Mouse (Mus musculus) small intestine, adult 2 months (tissue): ENCODE data around the gene Sacm1l. TPM values are rescaled to one million over a fixed set of nuclear protein-coding genes. Genes with fewer than 3 reads are reported as not detected.

Experiments used
- H3K27ac ChIP-seq: fragments of 200-500 bp; 2 replicates; pipeline ENCODE4 v1.5.1; 2012; ENCODE audit warnings: low read depth, low read length, control low read depth, inconsistent platforms; ENCODE audit not compliant: insufficient read depth
- H3K27me3 ChIP-seq: fragments of 200-500 bp; 2 replicates; pipeline ENCODE4 v1.6.1; 2012; ENCODE audit warnings: mild to moderate bottlenecking, moderate library complexity, low read length, inconsistent platforms; ENCODE audit not compliant: control insufficient read depth, insufficient read depth
- H3K36me3 ChIP-seq: fragments of 200-500 bp; 2 replicates; pipeline ENCODE4 v1.6.1; 2012; ENCODE audit warnings: mild to moderate bottlenecking, low read length, control low read depth, inconsistent platforms; ENCODE audit not compliant: control insufficient read depth, insufficient read depth
- H3K4me1 ChIP-seq: fragments of 200-500 bp; 2 replicates; pipeline ENCODE4 v1.6.1; 2012; ENCODE audit warnings: low read length, inconsistent platforms, mixed read lengths; ENCODE audit not compliant: control insufficient read depth, insufficient read depth, insufficient read length
- H3K4me3 ChIP-seq: fragments of 200-500 bp; 2 replicates; pipeline ENCODE4 v1.5.1; 2012; ENCODE audit warnings: low read depth, mild to moderate bottlenecking, control low read depth, inconsistent platforms, low read length, moderate library complexity
- CTCF ChIP-seq: fragments of 200-500 bp; IDR thresholded peaks from 2 replicates; pipeline ENCODE4 v1.5.1; 2012; ENCODE audit warnings: low read depth, mild to moderate bottlenecking, control low read depth, inconsistent platforms, low read length, moderate library complexity, mixed read lengths; ENCODE audit not compliant: insufficient replicate concordance, insufficient read length; ENCODE audit errors: extremely low read depth
- POLR2A ChIP-seq: fragments of 200-500 bp; IDR thresholded peaks from 2 replicates; pipeline ENCODE4 v1.6.1; 2012; ENCODE audit warnings: low read depth, mild to moderate bottlenecking, control low read depth, inconsistent platforms, low read length, moderate library complexity
- WGBS: fragments of 180-500 bp; shearing (Covaris S2); methylation state at CpG from one replicate; pipeline ENCODE4 v1.1.7; 2018; 5-methylcytosine and 5-hydroxymethylcytosine counted together
- polyA plus RNA-seq: library from polyadenylated mRNA; depleted of rRNA; stranded (reverse); fragments of >200 nt; gene quantifications from 2 replicates; pipeline ENCODE4 v1.2.3, GENCODE M21; 2012

Gene Sacm1l
- polyA plus RNA-seq, 1 experiment = 3.2 TPM

DNA sequence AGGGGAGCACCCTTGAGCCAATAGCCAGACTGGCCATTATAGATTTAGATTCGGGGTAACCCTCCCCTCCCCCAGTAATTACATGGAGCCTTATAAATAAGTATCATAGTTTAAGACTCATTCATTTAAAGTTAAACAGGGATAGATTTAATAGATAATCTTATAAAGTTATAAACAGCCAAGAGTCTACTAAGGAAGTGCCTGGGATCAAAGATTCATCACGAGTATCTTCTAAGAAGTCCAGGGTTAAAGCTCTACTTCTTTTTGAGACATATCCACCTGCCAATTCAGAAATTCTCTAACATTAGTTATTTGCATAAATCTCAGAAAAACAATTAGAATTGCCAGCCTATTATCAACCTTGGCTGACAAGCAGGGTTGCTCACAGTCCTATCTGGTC, 95.2 kb downstream of the Sacm1l start:
- Histone ChIP-seq H3K4me3 (no peak overlapping the region), H3K27me3 (no peaks in the 10 kb centered on the region; the same call in 1 of the 2 replicates), H3K27ac (no peak overlapping the region), H3K36me3 (no peaks in the 10 kb centered on the region), H3K4me1 (peaks cover 12% of the 10 kb centered on the region; the same call in 1 of the 2 replicates)
- 47% methylated on average over 2 of the region's 2 CpGs for WGBS
- no peak for TF ChIP-seq CTCF
- no peak for TF ChIP-seq POLR2A

DNA sequence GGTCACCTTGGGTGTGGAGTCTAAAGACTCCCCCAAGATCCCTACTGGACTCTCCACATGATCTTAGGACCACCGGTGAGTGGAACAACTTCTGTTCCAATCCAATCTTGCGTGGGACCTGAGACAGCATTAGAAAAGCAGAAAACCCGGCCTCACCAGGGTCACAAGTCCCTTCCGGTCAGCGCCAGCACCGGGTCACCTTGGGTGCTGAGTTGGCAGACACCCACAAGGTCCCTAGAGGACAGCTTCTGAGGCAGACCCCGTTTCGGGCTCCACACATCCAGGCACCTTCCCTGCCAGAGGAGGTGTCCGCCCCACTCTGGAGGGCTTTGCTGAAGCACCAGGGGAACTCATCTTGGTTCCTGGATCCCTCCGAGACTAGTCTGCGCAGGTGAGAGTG, 96.3 kb downstream of the Sacm1l start:
- H3K27me3 ChIP-seq = no peaks in the 10 kb centered on the region; the same call in 1 of the 2 replicates
- H3K4me1 ChIP-seq = peaks cover 10% of the 10 kb centered on the region; the same call in 1 of the 2 replicates
- no peak for TF ChIP-seq CTCF
- no peak for TF ChIP-seq POLR2A
- 94% methylated on average over 11 of the region's 11 CpGs for WGBS
- H3K27ac ChIP-seq = no peak overlapping the region
- H3K4me3 ChIP-seq = no peak overlapping the region
- no peaks in the 10 kb centered on the region for H3K36me3 ChIP-seq

DNA sequence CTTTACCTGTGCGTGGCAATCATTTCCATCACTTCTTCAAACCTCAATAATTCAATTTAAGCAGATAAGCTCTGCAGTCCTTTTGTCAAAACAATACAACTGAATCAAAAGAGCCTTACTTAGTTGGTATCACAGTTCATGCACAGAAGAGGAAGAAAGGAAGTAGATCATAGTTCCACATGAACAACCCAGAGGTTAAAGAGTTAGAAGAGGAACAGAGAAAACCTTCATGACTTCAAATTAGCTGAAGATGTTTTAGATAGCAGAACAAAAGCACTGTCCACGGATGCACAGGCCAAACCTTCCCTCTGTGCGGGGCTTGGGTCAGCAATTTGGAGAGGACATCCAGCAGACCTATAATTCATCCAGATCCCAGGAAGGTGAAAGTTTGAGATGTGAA, 102.1 kb downstream of the Sacm1l start:
- Histone ChIP-seq H3K27ac (no peak overlapping the region), H3K4me1 (peaks cover 4% of the 10 kb centered on the region; the same call in 1 of the 2 replicates), H3K4me3 (no peak overlapping the region), H3K36me3 (peaks cover 8% of the 10 kb centered on the region), H3K27me3 (no peaks in the 10 kb centered on the region)
- TF ChIP-seq POLR2A (no peak), CTCF (no peak)
- 79% methylated on average over 3 of the region's 3 CpGs for WGBS

DNA sequence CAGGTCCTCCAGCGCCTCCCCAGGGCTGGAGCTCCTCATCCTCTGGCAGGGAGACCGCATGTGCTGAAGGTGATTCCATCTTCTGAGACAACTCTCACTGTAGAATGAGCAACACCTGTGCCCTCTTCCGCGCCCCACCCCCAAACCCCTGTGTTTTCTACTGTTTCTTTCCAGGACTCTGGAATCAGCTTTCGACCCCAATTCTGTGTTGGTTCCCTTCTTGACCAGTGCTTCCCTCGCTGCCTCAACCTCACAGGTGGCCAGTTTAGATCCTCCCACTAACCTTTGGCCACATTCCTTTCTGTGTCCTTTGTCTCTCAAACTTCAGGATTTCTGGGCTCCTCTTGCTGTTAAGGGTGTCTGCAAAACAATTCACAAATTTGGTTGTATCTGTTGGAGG, 102.7 kb downstream of the Sacm1l start, which contains the start of gene Slc6a20b:
Slc6a20b (minus strand) TSS at position 285 of the 400 bp plus-strand sequence.
- no peak within 1 kb of the TSS for H3K4me3 ChIP-seq
- WGBS = 78% methylated on average over 6 of the region's 6 CpGs
- H3K27me3 ChIP-seq = no peaks in the 10 kb centered on the region
- TF ChIP-seq CTCF = no peak
- TF ChIP-seq POLR2A = no peak
- H3K4me1 ChIP-seq = peaks cover 4% of the 10 kb centered on the region; the same call in 1 of the 2 replicates
- H3K27ac ChIP-seq = no peak within 1 kb of the TSS
- H3K36me3 ChIP-seq = peaks cover 13% of the 10 kb centered on the region

DNA sequence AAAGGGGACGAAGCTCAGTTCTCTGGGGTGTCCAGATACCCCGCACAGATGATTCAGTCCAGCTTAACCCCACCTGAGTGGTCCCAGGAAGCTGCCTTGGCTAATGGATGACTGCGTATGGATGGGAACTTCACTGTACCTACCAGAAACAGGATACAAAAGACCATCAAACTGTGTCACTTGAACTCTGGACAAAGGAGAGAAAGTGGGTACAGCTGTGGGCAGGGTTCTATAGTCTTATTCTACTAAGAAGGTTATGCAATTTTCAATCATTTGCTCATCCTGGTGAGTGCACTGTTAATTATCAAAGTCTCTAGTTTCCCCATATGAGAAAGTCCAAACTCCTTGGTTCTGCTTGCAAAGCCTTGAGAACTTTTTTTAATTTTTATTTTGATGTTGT, 103.4 kb downstream of the Sacm1l start:
- TF ChIP-seq CTCF = no peak
- no peak for TF ChIP-seq POLR2A
- Histone ChIP-seq H3K4me3 (no peak overlapping the region), H3K4me1 (peaks cover 4% of the 10 kb centered on the region; the same call in 1 of the 2 replicates), H3K27me3 (no peaks in the 10 kb centered on the region), H3K27ac (no peak overlapping the region), H3K36me3 (peaks cover 13% of the 10 kb centered on the region)
- WGBS = 86% methylated on average over 3 of the region's 3 CpGs

DNA sequence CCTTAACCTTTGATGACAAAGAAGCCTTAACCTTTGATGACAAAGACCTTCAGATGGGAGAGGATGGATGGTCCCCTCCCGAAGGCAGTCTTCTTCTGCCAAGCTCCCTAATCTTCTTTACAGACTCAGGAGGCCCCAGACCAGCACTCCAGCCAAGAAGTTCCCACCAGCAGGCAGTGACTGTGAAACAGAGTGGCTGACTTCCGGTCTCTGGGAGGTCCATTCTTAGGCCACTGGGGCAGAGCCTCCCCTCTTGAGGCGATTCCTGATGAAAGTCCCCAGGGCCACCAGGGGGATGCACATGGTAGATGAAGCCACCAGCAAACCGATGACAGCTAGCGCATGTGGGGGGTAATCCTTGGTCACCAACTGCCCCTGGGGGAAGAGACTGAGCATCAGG, 107.2 kb downstream of the Sacm1l start:
- no peak for TF ChIP-seq POLR2A
- H3K36me3 ChIP-seq = peaks cover 28% of the 10 kb centered on the region
- peaks cover 26% of the 10 kb centered on the region; the same call in 1 of the 2 replicates for H3K4me1 ChIP-seq
- no peak overlapping the region for H3K27ac ChIP-seq
- WGBS = 81% methylated on average over 5 of the region's 5 CpGs
- no peaks in the 10 kb centered on the region for H3K27me3 ChIP-seq
- no peak overlapping the region for H3K4me3 ChIP-seq

DNA sequence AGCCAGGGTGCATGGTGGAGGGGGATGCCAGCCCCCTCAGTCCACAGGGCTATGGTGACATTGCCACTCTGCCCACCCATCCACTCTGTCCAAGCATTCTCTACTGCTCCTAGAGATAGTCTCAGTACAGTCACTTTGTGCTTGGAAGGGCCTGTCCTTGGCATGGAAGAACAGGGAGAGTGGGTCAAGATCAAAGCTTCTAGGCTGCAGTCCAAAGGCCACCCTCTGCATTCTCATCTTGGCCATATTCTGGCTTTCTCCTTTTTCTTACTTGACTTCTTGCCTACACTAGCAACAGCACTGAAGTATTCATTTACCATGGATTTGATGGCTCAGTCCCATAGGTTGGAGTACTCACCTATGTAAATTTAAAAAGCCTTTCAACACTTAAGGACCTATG, 108.7 kb downstream of the Sacm1l start:
- Histone ChIP-seq H3K4me3 (no peak overlapping the region), H3K4me1 (peaks cover 23% of the 10 kb centered on the region; the same call in 1 of the 2 replicates), H3K27me3 (no peaks in the 10 kb centered on the region), H3K36me3 (peaks cover 30% of the 10 kb centered on the region), H3K27ac (peak overlapping the region; percentile 39)
- TF ChIP-seq POLR2A (no peak), CTCF (no peak)

DNA sequence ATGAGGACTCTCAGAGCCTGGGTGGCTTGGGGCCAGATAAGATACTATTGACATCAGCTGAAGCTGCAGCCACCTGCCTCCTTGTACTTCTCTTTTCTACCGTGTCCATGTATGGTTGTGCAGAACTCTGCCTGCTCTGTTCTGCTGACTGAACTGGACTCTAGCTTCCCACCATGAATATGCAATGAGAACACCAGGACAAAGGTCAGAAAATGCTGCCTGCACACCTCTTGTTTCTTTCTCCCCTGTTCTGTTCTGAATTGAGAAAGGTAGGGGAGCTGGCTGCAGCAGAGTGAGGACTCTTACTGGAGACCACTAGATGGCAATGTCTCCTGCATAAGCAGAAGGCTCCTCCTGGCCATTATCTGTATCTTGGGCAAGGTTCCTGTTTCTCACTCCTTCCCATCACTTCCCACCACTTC, 109.1 kb downstream of the Sacm1l start:
- TF ChIP-seq POLR2A (no peak), CTCF (peak; percentile 60; the same call in 1 of the 2 replicates)
- H3K36me3 ChIP-seq = peaks cover 33% of the 10 kb centered on the region
- H3K27ac ChIP-seq = peak overlapping the region; percentile 39
- H3K4me3 ChIP-seq = no peak overlapping the region
- H3K27me3 ChIP-seq = no peaks in the 10 kb centered on the region
- H3K4me1 ChIP-seq = peaks cover 25% of the 10 kb centered on the region; the same call in 1 of the 2 replicates
- WGBS = 15% methylated on average over 1 of the region's 1 CpGs
